Mouse (Mus musculus) liver, adult (tissue): Measurements from ENCODE around the gene Ccdc190.

Experiments
- GATA4 ChIP-seq: IDR thresholded peaks from 2 replicates; pipeline ENCODE4 v1.6.1; 2014; ENCODE audit warnings: mild to moderate bottlenecking, low read length; ENCODE audit not compliant: insufficient replicate concordance

Gene Ccdc190

GRCm38 (mm10) chr1:169928454-169928971 lies at the start of gene Ccdc190:
Ccdc190 (plus strand) TSS chr1:169928648.
- no peak for TF ChIP-seq GATA4

DNA sequence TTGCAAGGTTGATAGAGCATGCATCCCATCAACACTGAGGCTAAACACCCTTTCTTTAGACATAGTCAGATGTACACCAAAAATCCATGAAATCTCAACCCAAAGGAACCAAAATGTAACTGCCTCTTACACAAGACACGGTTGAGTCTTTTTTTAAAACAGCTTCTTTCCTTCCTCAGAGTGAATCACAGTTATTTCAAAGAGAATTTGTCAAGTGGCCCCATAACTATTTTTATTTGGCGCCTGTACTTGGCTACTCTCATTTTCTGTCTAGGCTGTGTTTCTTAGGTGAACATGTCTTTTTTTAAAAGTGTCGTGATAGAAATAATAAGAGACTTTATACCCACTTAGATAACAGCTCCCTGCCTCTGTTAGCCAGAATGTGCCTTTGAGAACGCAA lies 49.4 kb upstream of the Ccdc190 start:
- TF ChIP-seq GATA4: no peak

DNA sequence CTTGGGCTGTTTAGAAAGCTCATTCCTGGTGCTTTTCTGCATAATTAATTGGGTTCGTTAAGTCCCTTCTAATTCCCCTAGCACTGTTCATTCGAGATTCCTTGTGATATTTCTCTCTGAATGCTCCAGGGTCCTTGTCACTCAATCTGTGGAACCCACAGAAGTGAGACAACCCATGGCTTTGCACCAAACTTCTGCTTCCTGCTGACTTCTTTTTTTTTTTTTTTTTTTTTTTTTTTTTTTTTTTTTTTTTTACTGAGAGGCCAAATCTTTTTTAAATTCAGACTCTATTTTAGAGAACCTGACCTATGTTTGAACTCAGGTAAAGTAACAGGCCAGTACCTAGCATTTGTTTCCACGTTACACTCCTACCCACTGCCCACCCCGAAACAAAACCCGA lies 48.3 kb upstream of the Ccdc190 start:
- no peak for TF ChIP-seq GATA4

- no peak for TF ChIP-seq GATA4
These were observed 45.3 kb upstream of the Ccdc190 start for GRCm38 (mm10) chr1:169883081-169883565.

- no peak for TF ChIP-seq GATA4
These were observed 39.2 kb upstream of the Ccdc190 start for GRCm38 (mm10) chr1:169889250-169889649.

GRCm38 (mm10) chr1:169893976-169894375 lies 34.5 kb upstream of the Ccdc190 start:
- no peak for TF ChIP-seq GATA4

DNA sequence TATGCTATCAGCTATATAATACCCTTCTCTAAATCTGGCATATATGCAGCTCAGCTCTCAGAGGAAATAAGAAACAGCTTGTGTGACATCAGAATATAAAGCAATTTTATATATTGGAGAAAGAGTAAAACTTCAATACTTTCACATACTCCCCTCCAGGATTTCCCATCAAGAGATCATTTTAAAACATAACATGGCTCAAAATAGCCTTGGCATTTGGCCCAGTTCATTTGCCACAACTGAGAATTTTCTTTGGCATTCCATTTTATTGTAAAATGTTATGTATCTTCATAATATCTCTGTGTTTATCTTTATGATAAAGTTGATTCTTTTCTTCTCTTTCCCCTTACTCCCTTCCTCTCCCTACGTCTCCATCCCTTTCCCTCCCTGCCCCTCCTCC lies 32.8 kb upstream of the Ccdc190 start:
- no peak for TF ChIP-seq GATA4

DNA sequence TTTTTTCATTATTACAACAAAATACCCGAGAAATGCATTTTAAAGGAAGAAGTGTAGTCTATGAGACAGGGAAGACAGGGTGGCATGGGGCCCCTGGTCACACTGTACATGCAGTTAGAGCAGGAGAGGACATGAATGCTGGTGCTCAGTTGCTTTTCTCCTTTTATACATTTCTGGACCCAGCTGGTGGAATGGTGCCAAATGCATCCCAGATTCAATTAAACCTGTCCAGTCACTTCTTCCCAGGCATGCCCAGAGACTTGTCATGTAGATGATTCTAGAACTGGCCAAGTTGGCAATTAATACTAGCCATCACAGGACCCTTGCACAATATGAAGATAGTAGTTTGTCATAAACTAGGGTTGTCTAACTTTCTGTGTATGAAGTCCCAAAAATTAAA lies 30.5 kb upstream of the Ccdc190 start:
- TF ChIP-seq GATA4: no peak

GRCm38 (mm10) chr1:169898607-169899006 lies 29.8 kb upstream of the Ccdc190 start:
- no peak for TF ChIP-seq GATA4

DNA sequence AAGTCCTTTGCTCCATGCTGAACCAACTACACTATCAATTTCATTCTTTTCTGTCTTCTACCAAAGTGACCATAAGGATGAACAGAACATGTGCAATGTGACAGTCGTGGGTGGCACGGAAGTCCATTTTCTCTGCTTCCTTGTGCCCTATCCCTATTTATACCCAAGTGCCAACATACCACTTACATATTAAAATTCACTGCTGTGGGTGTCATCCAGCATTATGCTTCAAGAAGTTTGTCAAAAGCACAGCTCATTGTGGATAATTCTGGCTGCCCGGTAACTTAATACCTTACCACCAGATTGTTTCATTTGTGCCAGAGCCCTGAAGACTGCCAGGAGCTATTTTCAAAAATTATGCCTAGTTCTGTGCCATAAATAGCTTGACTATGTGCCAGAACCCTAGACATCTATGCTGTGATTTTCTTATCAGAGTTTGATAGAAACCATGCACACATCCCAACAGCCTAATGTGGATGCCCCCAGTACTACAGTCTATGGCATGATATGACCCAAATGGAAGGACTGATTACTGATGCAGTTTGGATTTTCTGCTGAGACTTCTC lies 27.6 kb upstream of the Ccdc190 start:
- TF ChIP-seq GATA4: no peak

GRCm38 (mm10) chr1:169909163-169909562 lies 19.3 kb upstream of the Ccdc190 start:
- no peak for TF ChIP-seq GATA4

- no peak for TF ChIP-seq GATA4
These were observed 18.8 kb upstream of the Ccdc190 start for GRCm38 (mm10) chr1:169909659-169910058.

DNA sequence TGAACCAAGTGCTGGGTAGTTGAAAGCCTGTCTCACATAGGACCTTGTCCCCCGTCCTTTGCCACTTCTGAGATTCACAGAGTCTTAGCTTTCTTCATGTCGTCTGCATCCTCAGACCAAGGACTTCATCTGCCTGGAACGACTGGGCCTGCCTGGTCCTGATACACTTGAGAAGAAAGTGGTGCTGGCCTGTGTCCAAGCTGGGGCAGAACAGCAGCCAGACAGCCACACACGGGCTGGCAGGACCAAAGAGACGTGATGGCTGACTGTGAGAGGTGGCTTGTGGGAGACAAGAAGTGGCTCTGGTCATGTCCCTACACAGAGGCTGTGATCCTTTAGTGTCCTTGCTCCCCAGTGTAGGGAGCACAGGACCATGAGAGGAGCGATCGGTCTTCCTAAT lies 17.7 kb upstream of the Ccdc190 start:
- no peak for TF ChIP-seq GATA4

DNA sequence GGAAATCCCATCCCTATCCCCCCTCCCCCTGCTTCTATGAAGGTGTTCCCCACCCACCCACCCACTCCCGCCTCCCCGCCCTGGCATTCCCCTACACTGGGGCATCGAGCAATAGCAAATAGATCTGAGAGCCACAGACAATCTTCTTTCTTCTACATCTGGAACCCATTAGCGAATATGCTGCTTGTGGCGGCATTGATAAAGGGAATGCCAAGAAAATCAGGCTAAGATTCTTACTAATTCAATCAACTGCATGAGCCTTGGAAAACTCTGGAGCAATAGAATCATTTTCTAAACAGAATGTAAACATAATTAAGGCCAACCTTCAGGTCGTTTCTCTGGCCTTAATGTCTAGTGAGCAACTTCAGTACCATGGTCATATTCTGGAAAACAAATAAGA lies 16.9 kb upstream of the Ccdc190 start:
- TF ChIP-seq GATA4: no peak

- TF ChIP-seq GATA4: no peak
These were observed 11.8 kb upstream of the Ccdc190 start for GRCm38 (mm10) chr1:169916659-169917058.

DNA sequence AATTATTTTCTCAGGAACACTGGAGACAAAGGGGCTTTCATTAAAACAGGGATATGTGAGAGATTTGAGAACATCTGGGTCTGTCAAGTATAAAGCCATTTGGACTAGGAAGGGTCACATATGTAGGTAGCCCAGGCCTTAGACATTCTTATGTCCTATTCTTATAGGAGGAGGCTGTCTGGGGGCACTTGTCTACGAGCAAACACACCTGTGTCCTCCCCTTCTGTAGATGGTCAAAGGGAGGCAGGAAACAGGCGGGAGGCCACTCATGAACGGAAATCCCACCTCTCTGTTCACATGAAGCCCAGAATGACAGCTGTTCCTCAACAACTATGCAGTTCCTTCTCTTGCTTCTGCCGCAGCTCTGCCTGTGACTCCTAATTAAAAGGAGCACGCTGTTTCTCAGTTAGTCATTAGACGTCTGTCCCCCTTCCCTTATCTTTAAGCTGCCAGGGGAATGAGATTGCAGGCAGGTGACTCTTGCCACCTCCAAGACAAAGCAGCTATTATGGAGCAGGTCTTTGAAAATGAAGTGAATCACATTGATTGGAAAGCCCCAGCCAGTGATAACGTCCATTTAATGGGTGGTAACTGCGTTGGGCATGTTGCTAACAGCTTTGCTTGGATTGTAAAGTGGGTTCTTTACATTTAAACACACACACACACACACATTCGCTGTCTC lies 11.2 kb upstream of the Ccdc190 start:
- no peak for TF ChIP-seq GATA4

DNA sequence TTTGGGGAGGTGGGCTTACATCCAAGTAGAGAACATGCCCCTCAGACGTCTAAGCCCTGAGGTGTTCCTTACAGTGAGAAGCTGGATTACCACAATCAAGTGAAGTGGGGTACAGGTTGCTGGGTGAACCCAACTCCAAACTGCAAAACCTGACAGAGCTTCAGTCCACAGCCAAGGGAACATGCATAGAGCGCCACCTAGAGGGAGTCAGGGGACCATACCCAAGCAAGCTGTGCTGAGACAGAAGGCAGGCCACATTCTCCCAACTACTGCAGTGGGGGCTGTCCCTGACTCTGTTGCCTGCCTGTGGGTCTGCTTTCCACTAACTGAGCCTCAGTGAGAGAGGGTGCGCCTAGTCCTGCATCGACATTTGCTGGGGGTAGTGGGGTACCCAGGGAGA lies 10.4 kb upstream of the Ccdc190 start:
- no peak for TF ChIP-seq GATA4

- no peak for TF ChIP-seq GATA4
These were observed 9.2 kb upstream of the Ccdc190 start for GRCm38 (mm10) chr1:169919211-169919610.
